Mouse (Mus musculus) kidney, adult 18-20 months (tissue): ENCODE results near the gene Auts2.
"Not testable (repeated sequence)": the region's sequence is repeated elsewhere in the genome, so short reads cannot be mapped to it uniquely, and the experiment has no call there.

Source experiments
- DNase-seq: peaks from one replicate; pipeline ENCODE4 v3.0.0; 2021

Auts2 gene

GRCm38 (mm10) chr5:132543118-132544071, at the start of gene Auts2:
Gene Auts2 (minus strand): TSS chr5:132543344.
- DNase-seq: peak; percentile 70

GRCm38 (mm10) chr5:132591721-132592695, 48.9 kb upstream of the Auts2 start:
- no peak for DNase-seq

- no peak for DNase-seq
Measured at GRCm38 (mm10) chr5:132579774-132580173, 36.6 kb upstream of the Auts2 start.

GRCm38 (mm10) chr5:132560771-132561170, 17.6 kb upstream of the Auts2 start:
- DNase-seq: not testable (repeated sequence)

GRCm38 (mm10) chr5:132545761-132546160, 2.6 kb upstream of the Auts2 start:
- DNase-seq: no peak

GRCm38 (mm10) chr5:132544176-132544995, 1.2 kb upstream of the Auts2 start:
- DNase-seq: peak; percentile 22

- DNase-seq: peak; percentile 3
Measured at GRCm38 (mm10) chr5:132542381-132543020, 643 bp downstream of the Auts2 start.

GRCm38 (mm10) chr5:132541951-132542350, 1.2 kb downstream of the Auts2 start:
- DNase-seq: no peak

GRCm38 (mm10) chr5:132541371-132541931, 1.7 kb downstream of the Auts2 start:
- peak; percentile 5 for DNase-seq

GRCm38 (mm10) chr5:132540841-132541311, 2.3 kb downstream of the Auts2 start:
- no peak for DNase-seq

- DNase-seq: no peak
Measured at GRCm38 (mm10) chr5:132537475-132537874, 5.7 kb downstream of the Auts2 start.

- no peak for DNase-seq
Measured at GRCm38 (mm10) chr5:132526395-132526794, 16.7 kb downstream of the Auts2 start.

GRCm38 (mm10) chr5:132521358-132521873, 21.7 kb downstream of the Auts2 start:
- no peak for DNase-seq

GRCm38 (mm10) chr5:132517879-132518278, 25.3 kb downstream of the Auts2 start:
- DNase-seq: no peak

- DNase-seq: no peak
Measured at GRCm38 (mm10) chr5:132514521-132514920, 28.6 kb downstream of the Auts2 start.

- no peak for DNase-seq
Measured at GRCm38 (mm10) chr5:132513206-132513605, 29.9 kb downstream of the Auts2 start.

- DNase-seq: no peak
Measured at GRCm38 (mm10) chr5:132509464-132509885, 33.7 kb downstream of the Auts2 start.

- DNase-seq: no peak
Measured at GRCm38 (mm10) chr5:132504893-132505292, 38.3 kb downstream of the Auts2 start.

- DNase-seq: no peak
Measured at GRCm38 (mm10) chr5:132503431-132503830, 39.7 kb downstream of the Auts2 start.

GRCm38 (mm10) chr5:132502036-132502435, 41.1 kb downstream of the Auts2 start:
- no peak for DNase-seq

- no peak for DNase-seq
Measured at GRCm38 (mm10) chr5:132500817-132501231, 42.3 kb downstream of the Auts2 start.
